Mouse (Mus musculus): ENCODE measurements at regions not wholly inside any gene's neighbourhood (a gene's known extent, or its start where the extent isn't known, plus 50 kb on each side); places are given as distances from the start of the nearest gene placed in this dataset.

GRCm38 (mm10) chr2:166505309-166505708 lies 208.3 kb downstream of the Prex1 start:
- Histone ChIP-seq H3K4me3 (ENCODE audit: control insufficient read depth, low read depth, low read length) (no peak overlapping the region), H3K36me3 (ENCODE audit: control insufficient read depth, insufficient read depth, low read length) (no peaks in the 10 kb centered on the region), H3K27ac (ENCODE audit: control insufficient read depth, insufficient read depth, low read depth, low read length) (no peak overlapping the region), H3K4me1 (ENCODE audit: control insufficient read depth, insufficient read depth, low read length) (peaks cover 5% of the 10 kb centered on the region), H3K27me3 (ENCODE audit: control insufficient read depth, insufficient read depth, low read length) (no peaks in the 10 kb centered on the region)
- TF ChIP-seq CTCF (IDR thresholded peaks at IDR 0.05; ENCODE audit: control insufficient read depth, insufficient read depth, insufficient replicate concordance, low read depth, low read length) (no peak), POLR2A (IDR thresholded peaks at IDR 0.05; ENCODE audit: control insufficient read depth, low read depth, low read length) (no peak)

- TF ChIP-seq CTCF (IDR thresholded peaks at IDR 0.05; ENCODE audit: control insufficient read depth, insufficient read depth, insufficient replicate concordance, low read depth, low read length) (no peak), POLR2A (IDR thresholded peaks at IDR 0.05; ENCODE audit: control insufficient read depth, low read depth, low read length) (no peak)
- Histone ChIP-seq H3K36me3 (ENCODE audit: control insufficient read depth, insufficient read depth, low read length) (no peaks in the 10 kb centered on the region), H3K27me3 (ENCODE audit: control insufficient read depth, insufficient read depth, low read length) (no peaks in the 10 kb centered on the region), H3K4me3 (ENCODE audit: control insufficient read depth, low read depth, low read length) (no peak overlapping the region), H3K4me1 (ENCODE audit: control insufficient read depth, insufficient read depth, low read length) (no peaks in the 10 kb centered on the region), H3K27ac (ENCODE audit: control insufficient read depth, insufficient read depth, low read depth, low read length) (no peak overlapping the region)
Observed at GRCm38 (mm10) chr2:166503666-166504065, 210.0 kb downstream of the Prex1 start.

- Histone ChIP-seq H3K4me3 (ENCODE audit: control insufficient read depth, low read depth, low read length) (no peak overlapping the region), H3K4me1 (ENCODE audit: control insufficient read depth, insufficient read depth, low read length) (no peaks in the 10 kb centered on the region), H3K36me3 (ENCODE audit: control insufficient read depth, insufficient read depth, low read length) (no peaks in the 10 kb centered on the region), H3K27me3 (ENCODE audit: control insufficient read depth, insufficient read depth, low read length) (no peaks in the 10 kb centered on the region), H3K27ac (ENCODE audit: control insufficient read depth, insufficient read depth, low read depth, low read length) (no peak overlapping the region)
- TF ChIP-seq POLR2A (IDR thresholded peaks at IDR 0.05; ENCODE audit: control insufficient read depth, low read depth, low read length) (no peak), CTCF (IDR thresholded peaks at IDR 0.05; ENCODE audit: control insufficient read depth, insufficient read depth, insufficient replicate concordance, low read depth, low read length) (no peak)
Observed at GRCm38 (mm10) chr2:166492895-166493294, 220.7 kb downstream of the Prex1 start.

- H3K4me1 ChIP-seq (ENCODE audit: control insufficient read depth, insufficient read depth, low read length): no peaks in the 10 kb centered on the region
- TF ChIP-seq CTCF (IDR thresholded peaks at IDR 0.05; ENCODE audit: control insufficient read depth, insufficient read depth, insufficient replicate concordance, low read depth, low read length) (no peak), POLR2A (IDR thresholded peaks at IDR 0.05; ENCODE audit: control insufficient read depth, low read depth, low read length) (no peak)
- H3K4me3 ChIP-seq (ENCODE audit: control insufficient read depth, low read depth, low read length): no peak overlapping the region
- H3K27me3 ChIP-seq (ENCODE audit: control insufficient read depth, insufficient read depth, low read length): no peaks in the 10 kb centered on the region
- H3K36me3 ChIP-seq (ENCODE audit: control insufficient read depth, insufficient read depth, low read length): no peaks in the 10 kb centered on the region
- no peak overlapping the region for H3K27ac ChIP-seq (ENCODE audit: control insufficient read depth, insufficient read depth, low read depth, low read length)
Observed at GRCm38 (mm10) chr2:166492421-166492820, 221.2 kb downstream of the Prex1 start.

GRCm38 (mm10) chr2:166491861-166492260 lies 221.8 kb downstream of the Prex1 start:
- no peak overlapping the region for H3K4me3 ChIP-seq (ENCODE audit: control insufficient read depth, low read depth, low read length)
- no peaks in the 10 kb centered on the region for H3K27me3 ChIP-seq (ENCODE audit: control insufficient read depth, insufficient read depth, low read length)
- no peaks in the 10 kb centered on the region for H3K4me1 ChIP-seq (ENCODE audit: control insufficient read depth, insufficient read depth, low read length)
- H3K36me3 ChIP-seq (ENCODE audit: control insufficient read depth, insufficient read depth, low read length): no peaks in the 10 kb centered on the region
- no peak overlapping the region for H3K27ac ChIP-seq (ENCODE audit: control insufficient read depth, insufficient read depth, low read depth, low read length)
- no peak for TF ChIP-seq POLR2A (IDR thresholded peaks at IDR 0.05; ENCODE audit: control insufficient read depth, low read depth, low read length)
- no peak for TF ChIP-seq CTCF (IDR thresholded peaks at IDR 0.05; ENCODE audit: control insufficient read depth, insufficient read depth, insufficient replicate concordance, low read depth, low read length)

GRCm38 (mm10) chr2:166489041-166489872 lies 224.4 kb downstream of the Prex1 start:
- TF ChIP-seq CTCF (IDR thresholded peaks at IDR 0.05; ENCODE audit: control insufficient read depth, insufficient read depth, insufficient replicate concordance, low read depth, low read length): no peak
- no peak for TF ChIP-seq POLR2A (IDR thresholded peaks at IDR 0.05; ENCODE audit: control insufficient read depth, low read depth, low read length)
- Histone ChIP-seq H3K27ac (ENCODE audit: control insufficient read depth, insufficient read depth, low read depth, low read length) (no peak overlapping the region), H3K36me3 (ENCODE audit: control insufficient read depth, insufficient read depth, low read length) (no peaks in the 10 kb centered on the region), H3K27me3 (ENCODE audit: control insufficient read depth, insufficient read depth, low read length) (no peaks in the 10 kb centered on the region), H3K4me1 (ENCODE audit: control insufficient read depth, insufficient read depth, low read length) (no peaks in the 10 kb centered on the region), H3K4me3 (ENCODE audit: control insufficient read depth, low read depth, low read length) (no peak overlapping the region)

- Histone ChIP-seq H3K27ac (ENCODE audit: control insufficient read depth, insufficient read depth, low read depth, low read length) (no peak overlapping the region), H3K4me1 (ENCODE audit: control insufficient read depth, insufficient read depth, low read length) (no peaks in the 10 kb centered on the region; the same call in 1 of the 2 replicates), H3K27me3 (ENCODE audit: control insufficient read depth, insufficient read depth, low read length) (no peaks in the 10 kb centered on the region), H3K36me3 (ENCODE audit: control insufficient read depth, insufficient read depth, low read length) (no peaks in the 10 kb centered on the region), H3K4me3 (ENCODE audit: control insufficient read depth, low read depth, low read length) (no peak overlapping the region)
- TF ChIP-seq CTCF (IDR thresholded peaks at IDR 0.05; ENCODE audit: control insufficient read depth, insufficient read depth, insufficient replicate concordance, low read depth, low read length) (no peak), POLR2A (IDR thresholded peaks at IDR 0.05; ENCODE audit: control insufficient read depth, low read depth, low read length) (no peak)
Observed at GRCm38 (mm10) chr2:166487688-166488087, 225.9 kb downstream of the Prex1 start.
